Mouse (Mus musculus): Measurements from ENCODE around the gene Nrde2.

Nrde2 gene

GRCm38 (mm10) chr12:100159261-100159975 lies at the start of gene Nrde2:
Nrde2 (minus strand) TSS chr12:100159653.
- in situ Hi-C loops (cut with MboI; ENCODE audit: unreplicated experiment in 2 of 2): no loop called here

GRCm38 (mm10) chr12:100206926-100207325 lies 47.5 kb upstream of the Nrde2 start:
- in situ Hi-C loops (cut with MboI; ENCODE audit: unreplicated experiment in 2 of 2): no loop called here

GRCm38 (mm10) chr12:100206521-100206920 lies 47.1 kb upstream of the Nrde2 start:
- in situ Hi-C loops (cut with MboI; ENCODE audit: unreplicated experiment in 2 of 2): no loop called here

- in situ Hi-C loops (cut with MboI; ENCODE audit: unreplicated experiment in 2 of 2): no loop called here
These were observed 45.7 kb upstream of the Nrde2 start for GRCm38 (mm10) chr12:100205156-100205555.

- in situ Hi-C loops (cut with MboI; ENCODE audit: unreplicated experiment in 2 of 2): loop anchor here (5.0 kb wide), 3 partner anchors 74 to 279 kb away; no protein-coding TSS in a partner anchor
These were observed 44.3 kb upstream of the Nrde2 start for GRCm38 (mm10) chr12:100203759-100204158.

- in situ Hi-C loops (cut with MboI; ENCODE audit: unreplicated experiment in 2 of 2): loop anchor here (5.0 kb wide), 3 partner anchors 75 to 280 kb away; no protein-coding TSS in a partner anchor
These were observed 42.4 kb upstream of the Nrde2 start for GRCm38 (mm10) chr12:100201838-100202237.

GRCm38 (mm10) chr12:100201363-100201711 lies 41.9 kb upstream of the Nrde2 start:
- in situ Hi-C loops (cut with MboI; ENCODE audit: unreplicated experiment in 2 of 2): loop anchor here (5.0 kb wide), 3 partner anchors 76 to 281 kb away; no protein-coding TSS in a partner anchor

GRCm38 (mm10) chr12:100200645-100201362 lies 41.4 kb upstream of the Nrde2 start:
- in situ Hi-C loops (cut with MboI; ENCODE audit: unreplicated experiment in 2 of 2): loop anchor here (5.0 kb wide), 3 partner anchors 76 to 281 kb away; no protein-coding TSS in a partner anchor

GRCm38 (mm10) chr12:100199891-100200644 lies 40.6 kb upstream of the Nrde2 start:
- in situ Hi-C loops (cut with MboI; ENCODE audit: unreplicated experiment in 2 of 2): loop anchor here (5.0 to 25.0 kb wide), 4 partner anchors 77 to 512 kb away; no protein-coding TSS in a partner anchor

- in situ Hi-C loops (cut with MboI; ENCODE audit: unreplicated experiment in 2 of 2): loop anchor here in 1 of 2 experiments (25.0 kb wide), 1 partner anchor 513 kb away; no protein-coding TSS in a partner anchor
These were observed 39.7 kb upstream of the Nrde2 start, which contains the start of gene Calm1 for GRCm38 (mm10) chr12:100198967-100199660. Calm1 (plus strand) TSS chr12:100199435.

- in situ Hi-C loops (cut with MboI; ENCODE audit: unreplicated experiment in 2 of 2): loop anchor here in 1 of 2 experiments (25.0 kb wide), 1 partner anchor 516 kb away; no protein-coding TSS in a partner anchor
These were observed 37.3 kb upstream of the Nrde2 start for GRCm38 (mm10) chr12:100196786-100197185.

- in situ Hi-C loops (cut with MboI; ENCODE audit: unreplicated experiment in 2 of 2): loop anchor here in 1 of 2 experiments (25.0 kb wide), 1 partner anchor 518 kb away; no protein-coding TSS in a partner anchor
These were observed 34.7 kb upstream of the Nrde2 start for GRCm38 (mm10) chr12:100194181-100194580.

GRCm38 (mm10) chr12:100190802-100191201 lies 31.3 kb upstream of the Nrde2 start:
- in situ Hi-C loops (cut with MboI; ENCODE audit: unreplicated experiment in 2 of 2): loop anchor here in 1 of 2 experiments (25.0 kb wide), 1 partner anchor 521 kb away; no protein-coding TSS in a partner anchor

- in situ Hi-C loops (cut with MboI; ENCODE audit: unreplicated experiment in 2 of 2): loop anchor here (10.0 to 25.0 kb wide), 3 partner anchors 297 to 657 kb away; no protein-coding TSS in a partner anchor
These were observed 28.4 kb upstream of the Nrde2 start for GRCm38 (mm10) chr12:100187756-100188430.

GRCm38 (mm10) chr12:100187013-100187755 lies 27.7 kb upstream of the Nrde2 start:
- in situ Hi-C loops (cut with MboI; ENCODE audit: unreplicated experiment in 2 of 2): loop anchor here (10.0 to 25.0 kb wide), 3 partner anchors 298 to 658 kb away; no protein-coding TSS in a partner anchor

- in situ Hi-C loops (cut with MboI; ENCODE audit: unreplicated experiment in 2 of 2): loop anchor here (10.0 to 25.0 kb wide), 3 partner anchors 298 to 658 kb away; no protein-coding TSS in a partner anchor
These were observed 26.9 kb upstream of the Nrde2 start for GRCm38 (mm10) chr12:100186376-100186775.

- in situ Hi-C loops (cut with MboI; ENCODE audit: unreplicated experiment in 2 of 2): loop anchor here (10.0 to 25.0 kb wide), 3 partner anchors 299 to 659 kb away; no protein-coding TSS in a partner anchor
These were observed 26.4 kb upstream of the Nrde2 start for GRCm38 (mm10) chr12:100185897-100186296.

- in situ Hi-C loops (cut with MboI; ENCODE audit: unreplicated experiment in 2 of 2): loop anchor here (10.0 to 25.0 kb wide), 3 partner anchors 300 to 660 kb away; no protein-coding TSS in a partner anchor
These were observed 25.5 kb upstream of the Nrde2 start for GRCm38 (mm10) chr12:100184976-100185375.

Data from v-Abl transformed pro-B cells (cell line).